Mouse (Mus musculus) spleen, adult 2 months (tissue): ENCODE results near the gene Ncor2. TPM values are rescaled to one million over a fixed set of nuclear protein-coding genes. Genes with fewer than 3 reads are reported as not detected.

Experiments used
- DNase-seq, 2 experiments: peaks; one replicate each; pipeline versions ENCODE4 v3.0.0 to v3.0.0-alpha.2; 2012 to 2021; ENCODE audit warnings: low spot score in 2 of 2, low read depth in 1 of 2
- H3K27ac ChIP-seq: fragments of 200-500 bp; 2 replicates; pipeline ENCODE4 v1.5.1; 2012; ENCODE audit warnings: low read length, inconsistent platforms; ENCODE audit not compliant: insufficient read depth
- H3K27me3 ChIP-seq: fragments of 200-500 bp; 2 replicates; pipeline ENCODE4 v1.6.1; 2012; ENCODE audit warnings: mild to moderate bottlenecking, moderate library complexity, low read length, inconsistent platforms; ENCODE audit not compliant: control insufficient read depth, insufficient read depth
- H3K36me3 ChIP-seq: fragments of 200-500 bp; 2 replicates; pipeline ENCODE4 v1.6.1; 2012; ENCODE audit warnings: mild to moderate bottlenecking, low read length, inconsistent platforms; ENCODE audit not compliant: control insufficient read depth, insufficient read depth
- H3K4me1 ChIP-seq: fragments of 200-500 bp; 2 replicates; pipeline ENCODE4 v1.6.1; 2011; ENCODE audit warnings: inconsistent platforms; ENCODE audit not compliant: control insufficient read depth, insufficient read depth, insufficient read length
- H3K4me3 ChIP-seq: fragments of 200-500 bp; 2 replicates; pipeline ENCODE4 v1.5.1; 2011; ENCODE audit warnings: mild to moderate bottlenecking, inconsistent platforms; ENCODE audit not compliant: insufficient read depth, insufficient read length; ENCODE audit errors: extremely low read depth
- CTCF ChIP-seq: fragments of 200-500 bp; IDR thresholded peaks from 2 replicates; pipeline ENCODE4 v1.5.1; 2011; ENCODE audit warnings: mild to moderate bottlenecking, inconsistent platforms; ENCODE audit not compliant: insufficient read depth, insufficient read length, insufficient replicate concordance; ENCODE audit errors: extremely low read depth
- POLR2A ChIP-seq: fragments of 200-500 bp; IDR thresholded peaks from 2 replicates; pipeline ENCODE4 v1.6.1; 2011; ENCODE audit warnings: low read depth, low read length, inconsistent platforms
- WGBS: fragments of 180-500 bp; shearing (Covaris S2); methylation state at CpG from one replicate; pipeline ENCODE4 v1.1.7; 2018; 5-methylcytosine and 5-hydroxymethylcytosine counted together
- polyA plus RNA-seq: library from polyadenylated mRNA; depleted of rRNA; stranded (reverse); fragments of >200 nt; gene quantifications from 2 replicates; pipeline ENCODE4 v1.2.3, GENCODE M21; 2012

Gene Ncor2
- polyA plus RNA-seq, 1 experiment = 70.5 TPM

DNA sequence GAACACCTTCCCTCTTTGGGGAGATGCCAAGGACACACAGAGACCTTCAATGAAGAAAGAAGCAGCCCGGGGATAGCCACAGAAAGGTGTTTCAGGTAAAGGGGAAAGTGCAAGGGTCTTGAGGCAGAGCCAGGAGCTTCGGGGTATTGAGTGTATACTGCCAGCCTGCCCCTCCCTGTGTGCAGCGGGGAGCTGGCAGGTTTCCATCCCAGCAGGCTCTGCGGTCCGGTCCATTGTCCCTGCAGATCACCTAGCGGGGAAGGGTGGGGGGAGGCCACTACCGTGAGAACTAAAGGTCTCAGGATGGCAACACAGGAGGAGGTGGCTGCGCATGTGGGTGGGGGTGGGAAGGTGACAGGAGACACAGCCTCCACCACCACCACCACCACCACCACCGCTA lies 12.6 kb upstream of the Ncor2 start:
- H3K36me3 ChIP-seq = no peaks in the 10 kb centered on the region
- no peak for DNase-seq
- no peak overlapping the region for H3K27ac ChIP-seq
- H3K4me1 ChIP-seq = peaks cover 2% of the 10 kb centered on the region; the same call in 1 of the 2 replicates
- no peaks in the 10 kb centered on the region for H3K27me3 ChIP-seq
- no peak overlapping the region for H3K4me3 ChIP-seq
- no peak for TF ChIP-seq POLR2A
- TF ChIP-seq CTCF = no peak
- 75% methylated on average over 9 of the region's 9 CpGs for WGBS

DNA sequence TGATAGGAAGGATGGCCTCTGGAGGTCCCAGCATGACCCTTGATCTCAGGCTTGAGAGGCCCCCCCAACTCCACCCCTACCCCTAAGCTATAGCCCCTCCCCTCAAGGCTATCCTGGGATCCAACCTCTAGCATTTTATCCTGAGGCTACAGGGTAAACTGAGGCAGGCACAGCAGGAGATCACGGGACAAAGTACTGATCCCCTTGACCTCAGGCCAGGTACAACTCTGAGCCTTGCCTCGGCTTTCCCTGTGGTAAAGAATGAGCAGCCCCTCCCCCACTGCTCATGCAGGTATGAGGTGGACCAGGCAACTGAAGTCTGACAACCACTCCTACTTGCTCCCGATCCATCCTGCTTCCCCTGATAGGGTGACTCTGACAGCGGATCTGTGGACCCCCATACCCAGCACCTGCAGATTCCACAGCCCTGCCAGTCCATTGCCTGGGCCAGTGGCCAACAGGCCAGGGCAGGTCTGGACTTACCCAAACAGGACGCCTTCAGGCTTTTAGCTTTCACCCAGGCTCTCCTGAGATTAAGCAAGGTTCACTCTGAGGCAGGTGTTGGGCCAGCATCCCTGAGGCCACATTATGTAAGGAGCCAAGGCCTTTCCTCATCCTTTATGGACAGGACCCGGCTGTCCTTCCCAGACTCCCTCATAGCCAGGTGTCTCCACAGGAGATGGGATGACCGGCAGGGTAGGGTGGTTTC lies 11.2 kb upstream of the Ncor2 start:
- H3K27me3 ChIP-seq = no peaks in the 10 kb centered on the region
- WGBS = 87% methylated on average over 7 of the region's 7 CpGs
- no peak overlapping the region for H3K4me3 ChIP-seq
- no peaks in the 10 kb centered on the region for H3K36me3 ChIP-seq
- DNase-seq = no peak
- TF ChIP-seq CTCF (no peak), POLR2A (no peak)
- no peak overlapping the region for H3K27ac ChIP-seq
- peaks cover 2% of the 10 kb centered on the region; the same call in 1 of the 2 replicates for H3K4me1 ChIP-seq

DNA sequence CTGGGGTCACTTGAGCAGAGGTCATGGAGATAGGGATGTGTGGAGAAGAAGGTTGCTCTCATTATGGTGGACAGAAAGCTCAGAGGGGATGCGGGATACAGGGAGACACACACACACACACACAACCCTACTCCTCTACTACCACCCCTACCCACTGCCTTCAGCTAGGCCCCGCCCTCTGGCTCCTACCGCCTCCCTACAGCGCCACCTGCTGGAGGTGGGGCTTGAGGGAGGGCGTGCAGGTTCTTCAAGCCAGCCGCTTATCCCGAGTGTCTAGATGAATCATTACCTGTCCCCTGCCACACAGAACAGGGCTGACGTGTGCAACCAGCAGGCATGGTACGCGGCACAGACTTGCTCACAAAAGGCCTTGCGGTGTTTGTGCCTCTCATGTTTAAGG lies 10.6 kb upstream of the Ncor2 start:
- no peak for TF ChIP-seq POLR2A
- peak; percentile 89 for TF ChIP-seq CTCF
- Histone ChIP-seq H3K36me3 (no peaks in the 10 kb centered on the region), H3K4me1 (peaks cover 2% of the 10 kb centered on the region; the same call in 1 of the 2 replicates), H3K4me3 (no peak overlapping the region), H3K27ac (no peak overlapping the region), H3K27me3 (no peaks in the 10 kb centered on the region)
- WGBS = 58% methylated on average over 11 of the region's 11 CpGs
- DNase-seq = peak; percentile 60 to 85

DNA sequence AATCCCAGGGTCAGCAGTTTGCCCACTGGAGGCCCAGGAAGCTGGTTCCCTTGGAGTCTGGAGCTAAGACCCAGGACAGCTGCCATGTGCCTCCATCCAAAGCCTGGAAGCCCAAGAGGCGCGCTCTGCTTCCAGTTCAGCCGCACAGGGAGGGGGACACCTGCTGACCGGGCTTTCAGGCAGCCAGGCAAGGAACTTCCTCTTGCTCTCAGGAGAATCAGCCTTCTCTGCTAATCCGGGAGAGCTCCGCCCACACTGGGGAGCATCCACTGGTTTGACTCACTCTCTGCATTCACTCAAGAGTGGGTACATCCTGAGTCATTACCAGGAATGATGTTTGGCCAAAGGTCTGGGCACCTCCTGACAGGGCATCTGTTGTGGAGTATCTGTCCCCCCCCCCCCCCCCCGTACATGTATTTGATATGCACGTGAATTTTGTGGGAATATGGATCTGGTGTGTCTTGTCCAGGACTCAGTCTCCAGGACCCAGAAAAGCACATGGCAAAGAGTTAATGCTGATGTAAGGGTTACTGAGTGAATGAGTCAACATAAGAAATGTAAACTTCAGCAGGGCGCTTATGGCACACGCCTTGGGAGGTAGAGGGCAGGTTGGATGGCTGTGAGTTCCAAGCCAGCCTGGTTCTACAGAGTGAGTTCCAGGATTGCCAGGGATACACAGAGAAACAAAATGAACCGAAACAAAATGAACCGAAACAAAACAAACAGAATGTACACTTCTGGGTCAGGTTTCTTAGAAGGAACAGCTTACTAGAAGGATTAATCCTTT lies 10.0 kb upstream of the Ncor2 start:
- H3K27me3 ChIP-seq = no peaks in the 10 kb centered on the region
- H3K4me1 ChIP-seq = peaks cover 2% of the 10 kb centered on the region; the same call in 1 of the 2 replicates
- 40% methylated on average over 12 of the region's 12 CpGs for WGBS
- DNase-seq = no peak
- no peak overlapping the region for H3K4me3 ChIP-seq
- TF ChIP-seq POLR2A (no peak), CTCF (no peak)
- H3K27ac ChIP-seq = no peak overlapping the region
- no peaks in the 10 kb centered on the region for H3K36me3 ChIP-seq

DNA sequence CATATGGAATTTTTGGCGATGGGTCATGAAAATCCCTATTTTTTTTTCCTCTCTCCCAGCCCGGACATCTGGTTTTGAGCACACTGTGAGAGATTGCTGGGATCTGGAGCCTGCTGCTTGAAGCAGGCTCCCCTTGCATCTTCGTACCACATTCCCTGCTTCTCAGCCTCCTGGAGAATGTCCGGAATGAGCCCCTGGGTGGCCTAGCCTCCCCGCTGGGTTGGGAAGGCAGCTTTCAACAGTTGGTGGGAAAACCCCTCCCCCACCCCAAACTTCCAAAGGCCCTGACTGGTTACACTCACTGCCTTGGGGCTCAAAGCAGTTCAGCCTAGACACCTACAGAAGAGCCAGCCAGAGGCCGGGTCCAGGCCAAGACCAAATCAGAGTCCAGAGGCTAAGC lies 5.8 kb upstream of the Ncor2 start:
- Histone ChIP-seq H3K36me3 (no peaks in the 10 kb centered on the region), H3K4me3 (no peak overlapping the region), H3K27me3 (no peaks in the 10 kb centered on the region), H3K27ac (no peak overlapping the region), H3K4me1 (peaks cover 6% of the 10 kb centered on the region; the same call in 1 of the 2 replicates)
- no peak for DNase-seq
- WGBS = 88% methylated on average over 6 of the region's 6 CpGs
- TF ChIP-seq CTCF (no peak), POLR2A (no peak)

DNA sequence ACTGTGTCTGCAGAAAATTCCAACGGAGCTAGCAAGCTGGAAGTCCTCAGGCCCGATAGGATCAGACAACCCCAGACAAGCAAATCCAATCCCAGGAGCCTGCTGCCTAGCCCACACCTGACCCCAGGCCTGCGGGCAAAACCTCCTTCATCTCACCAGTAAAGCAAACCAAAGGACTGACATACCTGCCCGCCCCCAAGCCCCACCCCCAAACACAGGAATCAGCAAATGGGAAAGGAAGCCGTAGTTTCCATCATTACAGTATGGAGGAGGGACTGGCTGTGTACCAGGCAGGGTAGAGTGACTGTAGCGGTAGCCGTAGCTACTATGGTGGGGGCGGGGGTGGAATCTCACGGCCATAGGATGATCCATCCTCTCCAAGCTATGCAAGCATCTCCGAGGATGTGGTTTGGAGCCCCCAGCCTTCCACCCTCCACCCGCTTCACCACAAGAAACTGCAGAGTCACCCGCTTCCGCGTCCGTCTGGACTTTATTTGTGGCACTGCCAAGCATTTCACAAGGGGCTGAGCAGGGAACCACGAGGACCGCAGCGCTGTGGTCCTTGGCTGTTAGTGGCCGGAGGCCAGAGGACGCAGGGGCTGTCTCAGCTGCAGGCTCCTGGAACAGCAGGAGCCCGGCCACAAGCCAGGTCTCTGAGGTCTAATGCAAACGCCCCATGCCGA lies 4.4 kb upstream of the Ncor2 start:
- DNase-seq = no peak

More for the DNA sequence above, 4.4 kb upstream of the Ncor2 start:
- Histone ChIP-seq H3K27ac (no peak overlapping the region), H3K36me3 (no peaks in the 10 kb centered on the region), H3K4me1 (peaks cover 3% of the 10 kb centered on the region; the same call in 1 of the 2 replicates), H3K27me3 (no peaks in the 10 kb centered on the region), H3K4me3 (no peak overlapping the region)
- WGBS = 18% methylated on average over 23 of the region's 23 CpGs
- no peak for TF ChIP-seq POLR2A
- no peak for TF ChIP-seq CTCF
